Mouse (Mus musculus) intestine, embryonic 16.5 days (tissue): ENCODE data around the gene Ssh2. TPM values are rescaled to one million over a fixed set of nuclear protein-coding genes. Genes with fewer than 3 reads are reported as not detected.

ENCODE experiments used
- ATAC-seq: fragments of 200-750 bp; cut with Nextera tagmentation; 2 replicates; pipeline ENCODE4 v1.8.0; 2017; ENCODE audit warnings: moderate TSS enrichment, moderate library complexity
- H3K27ac ChIP-seq: fragments of 300-500 bp; sonication (generic); 2 replicates; pipeline ENCODE4 v1.5.1; 2014; ENCODE audit warnings: mild to moderate bottlenecking, low read length
- H3K27me3 ChIP-seq: fragments of 300-500 bp; sonication (generic); replicated peaks from 2 replicates; pipeline ENCODE4 v1.6.1; 2014; ENCODE audit warnings: low read length, control low read depth, mixed read lengths; ENCODE audit not compliant: control insufficient read depth, insufficient read depth
- H3K36me3 ChIP-seq: fragments of 300-500 bp; sonication (generic); 2 replicates; pipeline ENCODE4 v1.6.1; 2014; ENCODE audit warnings: low read length, control low read depth; ENCODE audit not compliant: control insufficient read depth, insufficient read depth
- H3K4me1 ChIP-seq: fragments of 300-500 bp; sonication (generic); 2 replicates; pipeline ENCODE4 v1.6.1; 2014; ENCODE audit warnings: low read length, control low read depth, mixed read lengths; ENCODE audit not compliant: control insufficient read depth, insufficient read depth
- H3K4me2 ChIP-seq: fragments of 300-500 bp; sonication (generic); 2 replicates; pipeline ENCODE4 v1.6.1; 2014; ENCODE audit warnings: low read depth, low read length, control low read depth
- H3K4me3 ChIP-seq: fragments of 300-500 bp; sonication (generic); 2 replicates; pipeline ENCODE4 v1.5.1; 2014; ENCODE audit warnings: mild to moderate bottlenecking, low read length
- H3K9ac ChIP-seq: fragments of 300-500 bp; sonication (generic); 2 replicates; pipeline ENCODE4 v1.6.1; 2014; ENCODE audit warnings: low read depth, low read length
- H3K9me3 ChIP-seq: fragments of 300-500 bp; sonication (generic); 2 replicates; pipeline ENCODE4 v1.6.1; 2016; ENCODE audit warnings: low read length, control low read depth; ENCODE audit not compliant: control insufficient read depth
- WGBS: fragments of 180-500 bp; shearing (Covaris S2); extraction: QIAGEN DNeasy Blood & Tissue Kit; methylation state at CpG from one replicate; pipeline ENCODE4 v1.1.7; 2014; 5-methylcytosine and 5-hydroxymethylcytosine counted together
- polyA plus RNA-seq: library from polyadenylated mRNA; unstranded; fragments of >200 nt; fragmentation: Nextera tagmentation; extraction: Ambion mirVana; gene quantifications from 2 replicates; pipeline ENCODE4 v1.2.1, GENCODE M21; 2015

Ssh2 gene
- polyA plus RNA-seq, 1 experiment from 2014 or later: 5.0 TPM

DNA sequence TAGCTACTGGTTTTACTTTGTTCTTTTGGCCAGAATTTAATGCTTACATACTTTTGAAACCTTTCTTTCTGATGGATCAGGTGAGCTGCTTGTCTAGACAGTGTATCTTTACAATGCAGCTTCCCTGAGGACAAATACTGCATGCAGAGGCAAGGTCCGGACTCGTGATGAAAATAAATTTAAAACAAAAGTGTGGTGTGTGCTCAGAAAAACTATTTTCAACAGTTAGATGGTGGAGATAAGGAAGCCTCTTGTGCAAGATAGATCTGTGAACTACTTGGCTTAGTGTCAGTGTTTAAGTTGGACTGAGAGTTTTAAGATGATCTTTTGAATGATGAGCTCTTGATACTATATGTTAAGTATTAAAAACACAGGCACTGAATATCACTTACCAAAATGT lies 186.4 kb downstream of the Ssh2 start:
- ATAC-seq: no peak
- Histone ChIP-seq H3K9ac (no peak overlapping the region), H3K4me3 (no peak overlapping the region), H3K36me3 (no peaks in the 10 kb centered on the region), H3K27ac (no peak overlapping the region), H3K9me3 (no peaks in the 10 kb centered on the region), H3K27me3 (no peaks in the 10 kb centered on the region), H3K4me1 (no peaks in the 10 kb centered on the region), H3K4me2 (no peak overlapping the region)
- 76% methylated on average over 2 of the region's 2 CpGs for WGBS

DNA sequence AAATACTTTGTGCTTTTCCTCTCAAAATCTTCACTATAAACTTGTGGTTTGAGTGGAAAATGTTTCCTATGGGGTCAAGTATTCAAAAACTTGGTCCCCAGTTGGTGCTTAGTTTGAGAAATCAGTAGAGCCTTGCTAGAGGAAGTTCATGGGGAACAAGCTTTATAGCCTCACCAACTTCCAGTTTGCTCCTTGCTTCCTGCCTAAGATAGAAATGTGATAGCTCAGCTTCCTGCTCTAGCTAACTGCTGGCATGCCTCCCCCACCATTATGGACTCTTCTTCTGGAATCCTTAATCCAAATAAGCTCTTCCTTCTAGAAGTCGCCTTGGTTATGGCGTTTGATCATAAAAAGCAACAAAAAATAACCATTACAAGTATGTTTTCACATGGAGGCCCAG lies 190.2 kb downstream of the Ssh2 start:
- no peak for ATAC-seq
- no peak overlapping the region for H3K27ac ChIP-seq
- H3K4me3 ChIP-seq: no peak overlapping the region
- no peaks in the 10 kb centered on the region for H3K4me1 ChIP-seq
- 80% methylated on average over 2 of the region's 2 CpGs for WGBS
- no peaks in the 10 kb centered on the region for H3K9me3 ChIP-seq
- no peaks in the 10 kb centered on the region for H3K27me3 ChIP-seq
- no peak overlapping the region for H3K9ac ChIP-seq
- H3K36me3 ChIP-seq: no peaks in the 10 kb centered on the region
- H3K4me2 ChIP-seq: no peak overlapping the region

DNA sequence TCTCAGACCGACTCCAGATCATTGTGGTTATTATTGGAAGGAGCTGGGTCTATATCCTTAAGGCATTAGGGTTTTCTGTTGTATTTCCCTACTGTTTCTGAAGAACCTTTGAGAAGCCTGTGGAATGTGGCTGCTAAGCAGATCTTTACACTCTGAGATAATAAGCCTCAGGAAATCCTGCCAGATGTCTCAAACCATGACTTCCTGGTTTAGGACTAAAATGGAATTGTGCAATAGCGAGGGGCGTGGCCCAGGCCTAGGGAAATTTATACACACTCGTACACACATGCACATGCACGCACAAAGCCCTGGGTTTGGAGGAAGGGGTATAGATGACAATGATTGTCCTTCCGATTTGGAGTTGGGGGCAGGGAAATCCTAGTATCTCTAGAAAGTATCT lies 193.8 kb downstream of the Ssh2 start:
- no peak overlapping the region; the same call in 1 of the 2 replicates for H3K27ac ChIP-seq
- WGBS: 65% methylated on average over 6 of the region's 6 CpGs

DNA sequence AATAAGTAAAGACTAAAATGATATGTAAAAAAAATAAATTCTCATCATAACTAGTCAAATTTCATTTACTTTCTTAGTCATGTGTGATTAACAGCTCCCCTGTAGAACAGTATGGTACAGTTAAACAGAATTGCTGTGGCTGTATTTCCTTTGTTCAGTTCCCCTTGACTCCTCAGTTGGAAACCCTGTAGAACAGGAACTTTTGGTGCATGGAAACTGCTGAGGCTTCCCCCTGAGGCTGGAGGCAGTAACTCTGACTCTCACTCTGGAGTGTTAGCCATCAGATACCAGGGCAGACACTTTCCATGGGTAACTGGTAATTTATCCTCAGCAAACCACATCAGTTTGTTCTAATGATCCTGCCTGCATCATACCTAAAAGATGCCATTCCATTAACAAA lies 195.2 kb downstream of the Ssh2 start:
- H3K9me3 ChIP-seq: no peaks in the 10 kb centered on the region
- ATAC-seq: no peak
- H3K27me3 ChIP-seq: no peaks in the 10 kb centered on the region
- H3K27ac ChIP-seq: no peak overlapping the region
- no peak overlapping the region for H3K4me2 ChIP-seq
- H3K4me3 ChIP-seq: no peak overlapping the region
- H3K36me3 ChIP-seq: no peaks in the 10 kb centered on the region
- no peak overlapping the region for H3K9ac ChIP-seq
- H3K4me1 ChIP-seq: peaks cover 3% of the 10 kb centered on the region; the same call in 1 of the 2 replicates

More for the DNA sequence above, 193.8 kb downstream of the Ssh2 start:
- peaks cover 3% of the 10 kb centered on the region; the same call in 1 of the 2 replicates for H3K4me1 ChIP-seq
- ATAC-seq: peak; percentile 68
- no peak overlapping the region for H3K4me3 ChIP-seq
- no peaks in the 10 kb centered on the region for H3K36me3 ChIP-seq
- no peaks in the 10 kb centered on the region for H3K9me3 ChIP-seq
- H3K9ac ChIP-seq: no peak overlapping the region
- no peaks in the 10 kb centered on the region for H3K27me3 ChIP-seq
- no peak overlapping the region for H3K4me2 ChIP-seq

DNA sequence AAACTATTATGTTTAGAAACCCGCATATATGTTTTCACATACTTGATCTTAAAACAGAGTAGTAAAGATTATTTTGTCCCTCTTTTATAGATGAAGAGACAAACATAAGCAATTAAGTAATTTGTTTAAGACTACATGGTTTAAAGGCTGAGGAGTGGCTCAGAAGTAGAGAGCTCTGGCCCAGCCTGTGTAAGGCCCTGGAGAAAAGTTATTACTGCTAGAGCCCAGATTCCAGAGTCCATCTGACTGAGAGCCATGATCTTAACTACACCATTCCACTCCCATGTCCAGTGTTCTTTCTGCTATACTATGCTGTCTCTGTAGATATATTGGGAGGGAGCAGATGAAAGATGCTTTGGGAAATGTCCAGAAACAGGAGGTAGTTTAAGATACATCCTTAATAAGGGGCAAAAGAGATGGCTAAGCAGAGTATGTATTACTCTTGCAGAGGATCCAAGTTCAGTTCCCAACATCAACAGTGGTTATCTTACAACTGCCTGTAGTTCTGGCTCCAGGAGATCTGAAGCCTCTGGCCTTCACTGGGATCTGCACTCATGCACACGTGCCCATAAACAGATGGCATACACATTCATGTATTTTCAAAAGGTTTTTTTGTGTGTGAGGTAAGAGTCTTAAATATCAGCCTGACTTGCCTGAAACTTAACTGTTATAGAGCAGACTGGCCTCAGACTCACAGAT lies 198.2 kb downstream of the Ssh2 start:
- no peak overlapping the region for H3K4me3 ChIP-seq
- H3K27me3 ChIP-seq: no peaks in the 10 kb centered on the region
- 90% methylated on average over 2 of the region's 2 CpGs for WGBS
- no peak overlapping the region for H3K4me2 ChIP-seq
- H3K27ac ChIP-seq: no peak overlapping the region; the same call in 1 of the 2 replicates
- 0 out of 2 replicates have a peak, but pooled peaks have one; percentile 62 for ATAC-seq
- H3K4me1 ChIP-seq: peaks cover 3% of the 10 kb centered on the region; the same call in 1 of the 2 replicates
- H3K36me3 ChIP-seq: no peaks in the 10 kb centered on the region
- no peaks in the 10 kb centered on the region for H3K9me3 ChIP-seq
- no peak overlapping the region for H3K9ac ChIP-seq

DNA sequence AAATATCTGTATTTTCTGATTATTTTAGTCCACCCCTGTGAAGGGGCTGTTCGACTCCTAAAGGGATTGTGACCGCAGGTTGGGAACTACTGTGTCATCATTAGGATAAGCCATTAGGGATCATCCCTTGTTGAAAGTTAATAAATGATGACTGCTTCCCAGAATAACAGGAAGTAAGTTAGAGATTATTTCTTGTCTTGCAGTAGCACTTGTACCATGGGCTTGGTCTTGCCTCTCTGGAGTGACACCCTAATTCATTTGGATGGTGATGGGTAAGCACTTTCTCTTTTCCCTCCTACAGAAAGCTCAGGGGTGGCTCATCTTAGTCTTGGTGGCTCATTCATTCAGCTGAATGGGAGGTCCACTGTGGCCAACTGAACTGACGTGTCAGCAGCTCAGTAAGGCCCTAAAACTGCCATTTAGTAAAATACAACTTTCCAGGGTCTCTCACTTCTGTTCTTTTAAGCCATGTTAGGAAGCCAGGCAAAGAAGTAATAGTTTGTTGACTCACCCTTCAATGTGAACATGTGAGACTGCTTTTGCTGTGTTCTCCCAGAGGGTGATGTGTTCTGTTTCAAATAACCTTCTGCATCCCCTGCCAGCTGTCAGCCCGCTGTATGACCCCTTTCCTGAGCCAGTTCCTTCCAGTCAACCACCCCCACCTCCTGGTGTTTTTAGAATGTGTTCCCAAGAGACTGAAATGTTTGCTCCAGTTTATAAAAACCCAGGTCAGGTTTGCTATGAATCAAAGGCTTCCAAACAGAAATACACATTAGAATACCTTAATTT lies 200.3 kb downstream of the Ssh2 start:
- WGBS: 69% methylated on average over 4 of the region's 4 CpGs
- Histone ChIP-seq H3K9ac (no peak overlapping the region), H3K36me3 (peaks cover 3% of the 10 kb centered on the region; the same call in 1 of the 2 replicates), H3K27ac (no peak overlapping the region), H3K4me2 (no peak overlapping the region), H3K27me3 (no peaks in the 10 kb centered on the region), H3K9me3 (no peaks in the 10 kb centered on the region), H3K4me1 (peaks cover 3% of the 10 kb centered on the region; the same call in 1 of the 2 replicates), H3K4me3 (no peak overlapping the region)
- no peak for ATAC-seq

DNA sequence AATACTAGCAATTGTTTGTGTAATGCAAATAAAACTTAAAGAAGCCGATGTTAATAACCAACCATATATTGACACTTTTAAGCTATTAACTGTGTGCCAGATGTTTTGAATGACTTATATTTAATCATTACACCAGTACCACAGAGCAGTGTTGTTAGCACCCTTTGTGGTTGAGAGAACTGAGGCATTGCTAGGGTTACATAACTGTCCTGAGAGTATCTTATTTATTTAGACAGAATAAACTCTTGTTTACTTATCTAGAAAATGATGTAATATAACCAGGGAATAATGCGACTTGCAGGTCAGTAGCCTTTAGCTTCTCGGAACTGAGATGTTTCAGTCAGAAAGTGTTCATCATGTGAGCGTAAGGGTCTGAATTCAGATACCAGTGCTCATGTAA lies 201.9 kb downstream of the Ssh2 start:
- ATAC-seq: no peak
- Histone ChIP-seq H3K4me3 (no peak overlapping the region), H3K9ac (no peak overlapping the region), H3K4me2 (no peak overlapping the region), H3K27me3 (no peaks in the 10 kb centered on the region), H3K4me1 (peaks cover 3% of the 10 kb centered on the region; the same call in 1 of the 2 replicates), H3K36me3 (peaks cover 3% of the 10 kb centered on the region; the same call in 1 of the 2 replicates), H3K9me3 (no peaks in the 10 kb centered on the region), H3K27ac (no peak overlapping the region)
- 78% methylated on average over 4 of the region's 4 CpGs for WGBS

DNA sequence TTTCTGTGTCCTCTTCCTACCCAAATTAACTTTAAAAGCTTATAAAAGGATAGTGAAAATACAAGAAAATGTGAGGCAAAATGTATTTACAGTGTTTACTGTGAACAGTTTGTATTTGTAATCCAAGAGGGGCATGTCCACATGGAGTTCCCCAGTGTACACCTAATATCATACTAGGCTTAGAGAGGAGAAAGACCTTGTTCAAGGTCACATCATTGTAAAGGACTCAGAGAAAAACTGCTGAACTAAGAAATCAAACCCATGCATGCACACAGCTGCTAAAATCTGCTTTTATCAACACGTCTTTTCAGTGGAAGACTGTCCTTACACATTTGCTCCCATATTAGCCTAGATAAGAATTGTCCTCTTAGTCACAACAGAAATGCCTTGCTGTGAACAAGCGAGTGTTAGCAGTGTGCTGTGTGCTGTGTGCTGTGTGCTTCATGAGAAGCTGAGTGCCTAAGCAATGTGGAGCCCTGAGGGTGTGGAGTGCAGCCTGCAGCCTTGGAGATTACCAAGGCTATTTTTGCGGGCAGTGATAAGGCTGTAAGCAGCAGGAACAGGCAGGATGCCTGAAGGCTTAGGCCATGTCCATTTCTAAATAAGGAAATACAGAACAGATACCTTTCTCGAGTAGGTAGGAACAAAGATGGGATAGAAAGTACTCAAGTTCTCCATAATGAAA lies 207.2 kb downstream of the Ssh2 start:
- ATAC-seq: peak; percentile 56
- H3K9me3 ChIP-seq: no peaks in the 10 kb centered on the region
- peaks cover 3% of the 10 kb centered on the region; the same call in 1 of the 2 replicates for H3K36me3 ChIP-seq
- H3K27ac ChIP-seq: no peak overlapping the region
- no peak overlapping the region for H3K4me3 ChIP-seq
- H3K9ac ChIP-seq: no peak overlapping the region
- 72% methylated on average over 4 of the region's 4 CpGs for WGBS
- no peaks in the 10 kb centered on the region for H3K4me1 ChIP-seq
- H3K4me2 ChIP-seq: no peak overlapping the region
- H3K27me3 ChIP-seq: no peaks in the 10 kb centered on the region

DNA sequence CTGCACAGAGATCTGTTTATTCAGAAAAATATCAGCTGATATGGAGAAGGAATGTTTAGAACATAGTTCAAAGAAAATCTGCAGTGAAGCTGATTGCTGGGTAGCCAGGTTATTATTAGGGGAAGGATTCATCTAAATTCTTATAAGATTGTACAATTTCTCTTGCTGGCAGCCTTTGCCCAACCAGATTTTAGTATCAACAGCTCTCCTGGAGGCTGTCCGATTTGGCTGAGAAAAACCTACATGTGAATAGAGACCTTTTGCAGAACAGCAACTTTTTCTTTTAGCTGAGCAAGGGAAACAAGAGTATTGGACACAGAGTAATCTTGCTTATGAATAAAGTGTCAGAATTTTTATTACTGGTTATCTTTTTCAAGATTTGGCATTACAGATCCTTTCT lies 212.4 kb downstream of the Ssh2 start:
- no peak overlapping the region for H3K4me2 ChIP-seq
- WGBS: 76% methylated on average over 1 of the region's 1 CpGs
- no peak overlapping the region for H3K9ac ChIP-seq
- no peak overlapping the region for H3K27ac ChIP-seq
- no peak for ATAC-seq
- no peaks in the 10 kb centered on the region; the same call in 1 of the 2 replicates for H3K36me3 ChIP-seq
- no peaks in the 10 kb centered on the region for H3K4me1 ChIP-seq
- no peak overlapping the region for H3K4me3 ChIP-seq
- H3K9me3 ChIP-seq: no peaks in the 10 kb centered on the region
- H3K27me3 ChIP-seq: no peaks in the 10 kb centered on the region
